Mouse (Mus musculus) cerebellum, adult 2 months (tissue): ENCODE results near the gene Kctd21.

Experiments used
- CTCF ChIP-seq: fragments of 200-500 bp; IDR thresholded peaks from 2 replicates; pipeline ENCODE4 v1.5.1; 2011; ENCODE audit warnings: low read depth, mild to moderate bottlenecking, control low read depth, low read length, moderate library complexity, borderline replicate concordance; ENCODE audit not compliant: insufficient read depth
- POLR2A ChIP-seq: fragments of 200-500 bp; IDR thresholded peaks from 2 replicates; pipeline ENCODE4 v1.6.1; 2011; ENCODE audit warnings: low read length, control low read depth, borderline replicate concordance; ENCODE audit not compliant: insufficient read depth

GRCm38 (mm10) chr7:97382661-97383060 lies 50.5 kb downstream of the Kctd21 start:
- TF ChIP-seq CTCF (no peak), POLR2A (no peak)
